Mouse (Mus musculus): ENCODE data around the gene Lactb. TPM values are rescaled to one million over a fixed set of nuclear protein-coding genes. Genes with fewer than 3 reads are reported as not detected.

The Lactb gene
- total RNA-seq, 2 experiments from 2014 or later, result 0.96 to 3.2 TPM

- ATAC-seq (replicated peaks; ENCODE audit: low FRiP score, poor library complexity, severe bottlenecking), result no peak
These were observed 69.3 kb downstream of the Lactb start for GRCm38 (mm10) chr9:66905990-66906389.

Other genes starting within 250 kb of the Lactb start
- gene Aph1b, start 180.0 kb downstream of the Lactb start, total RNA-seq (2015; ENCODE audit: low replicate concordance), result 3.6 and 4.6 TPM in 2 replicates
- 1.2 and 2.2 TPM in 2 replicates for gene Aph1b, start 180.0 kb downstream of the Lactb start, total RNA-seq (2017; ENCODE audit: low replicate concordance)
- gene Gm10647, start 178.4 kb downstream of the Lactb start, total RNA-seq (2015; ENCODE audit: low replicate concordance), result not detected in 2 replicates
- gene Gm10647, start 178.4 kb downstream of the Lactb start, total RNA-seq (2017; ENCODE audit: low replicate concordance), result 0.42 and 0.68 TPM in 2 replicates
- 3.3 and 5.6 TPM in 2 replicates for gene Aph1c, start 140.8 kb downstream of the Lactb start, total RNA-seq (2015; ENCODE audit: low replicate concordance)
- 0.84 and 3.2 TPM in 2 replicates for gene Aph1c, start 140.8 kb downstream of the Lactb start, total RNA-seq (2017; ENCODE audit: low replicate concordance)
- gene Rab8b, start 55.8 kb downstream of the Lactb start, total RNA-seq (2015; ENCODE audit: low replicate concordance), result 41.3 and 62.1 TPM in 2 replicates
- 99.4 and 106 TPM in 2 replicates for gene Rab8b, start 55.8 kb downstream of the Lactb start, total RNA-seq (2017; ENCODE audit: low replicate concordance)
- 102 and 125 TPM in 2 replicates for gene Rps27l, start 29.4 kb downstream of the Lactb start, total RNA-seq (2015; ENCODE audit: low replicate concordance)
- gene Rps27l, start 29.4 kb downstream of the Lactb start, total RNA-seq (2017; ENCODE audit: low replicate concordance), result 23.7 and 43.2 TPM in 2 replicates
- gene Tpm1, start 73.9 kb upstream of the Lactb start, total RNA-seq (2015; ENCODE audit: low replicate concordance), result 213 and 329 TPM in 2 replicates
- 393 and 461 TPM in 2 replicates for gene Tpm1, start 73.9 kb upstream of the Lactb start, total RNA-seq (2017; ENCODE audit: low replicate concordance)

Measured in erythroblast, adult 5-6 weeks (primary cell).